Mouse (Mus musculus) heart, embryonic 12.5 days (tissue): ENCODE data around the gene Tor3a. TPM values are rescaled to one million over a fixed set of nuclear protein-coding genes. Genes with fewer than 3 reads are reported as not detected.
A peak's percentile ranks its signal among the peaks of the same experiment; 100 is the strongest.

ENCODE experiments used
- ATAC-seq: fragments of 200-750 bp; cut with Nextera tagmentation; 2 replicates; pipeline ENCODE4 v1.8.0; 2017; ENCODE audit warnings: moderate TSS enrichment, moderate library complexity; ENCODE audit not compliant: insufficient number of reproducible peaks, low FRiP score
- H3K27ac ChIP-seq: fragments of 300-500 bp; sonication (generic); 2 replicates; pipeline ENCODE4 v1.5.1; 2016; ENCODE audit warnings: mild to moderate bottlenecking, moderate library complexity; ENCODE audit not compliant: poor library complexity, severe bottlenecking
- H3K27me3 ChIP-seq: fragments of 300-500 bp; sonication (generic); replicated peaks from 2 replicates; pipeline ENCODE4 v1.6.1; 2016; ENCODE audit warnings: mild to moderate bottlenecking, moderate library complexity
- H3K36me3 ChIP-seq: fragments of 300-500 bp; sonication (generic); 2 replicates; pipeline ENCODE4 v1.6.1; 2016; ENCODE audit warnings: mild to moderate bottlenecking, moderate library complexity
- H3K4me1 ChIP-seq: fragments of 300-500 bp; sonication (generic); replicated peaks from 2 replicates; pipeline ENCODE4 v1.6.1; 2016; ENCODE audit warnings: mild to moderate bottlenecking
- H3K4me2 ChIP-seq: fragments of 300-500 bp; sonication (generic); 2 replicates; pipeline ENCODE4 v1.6.1; 2016; ENCODE audit warnings: mild to moderate bottlenecking, moderate library complexity
- H3K4me3 ChIP-seq: fragments of 300-500 bp; sonication (generic); 2 replicates; pipeline ENCODE4 v1.5.1; 2016; ENCODE audit warnings: mild to moderate bottlenecking
- H3K9ac ChIP-seq: fragments of 300-500 bp; sonication (generic); 2 replicates; pipeline ENCODE4 v1.6.1; 2016; ENCODE audit warnings: mild to moderate bottlenecking, moderate library complexity
- H3K9me3 ChIP-seq: fragments of 300-500 bp; sonication (generic); replicated peaks from 2 replicates; pipeline ENCODE4 v1.6.1; 2016; ENCODE audit warnings: mild to moderate bottlenecking, moderate library complexity
- WGBS: fragments of 180-500 bp; shearing (Covaris S2); methylation state at CpG from one replicate; pipeline ENCODE4 v1.1.7; 2016; 5-methylcytosine and 5-hydroxymethylcytosine counted together
- polyA plus RNA-seq: library from polyadenylated mRNA; unstranded; fragments of >200 nt; fragmentation: Nextera tagmentation; extraction: Ambion mirVana; gene quantifications from 2 replicates; pipeline ENCODE4 v1.2.1, GENCODE M21; 2016

Gene Tor3a
- 4.5 and 5.4 TPM in 2 replicates for polyA plus RNA-seq

GRCm38 (mm10) chr1:156674195-156675000 lies at the start of gene Tor3a:
Gene Tor3a, minus strand, starts transcription at chr1:156674356.
- Histone ChIP-seq H3K27me3 (no peaks in the 10 kb centered on the region), H3K36me3 (0 out of 2 replicates have a peak, but pooled peaks cover 5% of the 10 kb centered on the region), H3K4me1 (peaks cover 9% of the 10 kb centered on the region; the same call in 1 of the 2 replicates), H3K4me3 (peak within 1 kb of the TSS; percentile 56), H3K27ac (no peak within 1 kb of the TSS), H3K9me3 (no peaks in the 10 kb centered on the region), H3K9ac (peak within 1 kb of the TSS; percentile 77), H3K4me2 (peak within 1 kb of the TSS; percentile 81)
- 9% methylated on average over 37 of the region's 37 CpGs for WGBS
- peak; percentile 68; the same call in 1 of the 2 replicates for ATAC-seq

DNA sequence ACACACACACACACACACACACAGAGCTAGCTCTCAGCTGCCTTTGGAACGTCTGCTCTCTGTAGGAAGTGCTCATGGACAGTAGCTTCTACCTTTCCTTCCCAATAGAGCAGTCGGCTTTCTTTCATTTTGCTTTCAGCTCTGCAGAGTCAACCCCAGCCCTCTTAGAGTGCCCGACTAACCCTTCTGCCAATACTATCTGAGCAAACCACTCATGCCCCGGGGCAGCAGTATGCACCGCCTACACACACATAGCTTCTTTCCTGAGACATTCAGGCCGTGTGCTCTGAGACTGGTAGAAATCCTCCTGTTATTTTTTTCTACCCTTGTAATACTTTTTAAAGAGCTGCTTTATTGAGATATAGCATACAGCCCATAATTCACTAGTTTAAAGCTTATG lies 47.9 kb upstream of the Tor3a start:
- Histone ChIP-seq H3K36me3 (no peaks in the 10 kb centered on the region), H3K9ac (no peak overlapping the region), H3K4me2 (no peak overlapping the region), H3K27ac (no peak overlapping the region), H3K4me1 (peaks cover 7% of the 10 kb centered on the region), H3K9me3 (no peaks in the 10 kb centered on the region), H3K4me3 (no peak overlapping the region), H3K27me3 (peaks cover 26% of the 10 kb centered on the region)
- WGBS = 57% methylated on average over 6 of the region's 6 CpGs
- ATAC-seq = no peak

GRCm38 (mm10) chr1:156720046-156720445 lies 45.9 kb upstream of the Tor3a start:
- Histone ChIP-seq H3K4me1 (peaks cover 19% of the 10 kb centered on the region), H3K27me3 (peaks cover 26% of the 10 kb centered on the region), H3K27ac (no peak overlapping the region), H3K36me3 (peaks cover 5% of the 10 kb centered on the region; the same call in 1 of the 2 replicates), H3K4me3 (no peak overlapping the region), H3K9me3 (no peaks in the 10 kb centered on the region), H3K4me2 (peak overlapping the region; percentile 85; the same call in 1 of the 2 replicates), H3K9ac (0 out of 2 replicates have a peak overlapping the region, but pooled peaks have one; percentile 83)
- WGBS = 54% methylated on average over 4 of the region's 4 CpGs
- ATAC-seq = no peak

- WGBS = under 1% methylated on average over 44 of the region's 47 CpGs
- H3K9me3 ChIP-seq = no peaks in the 10 kb centered on the region
- H3K4me1 ChIP-seq = peaks cover 19% of the 10 kb centered on the region
- H3K4me2 ChIP-seq = peak within 1 kb of the TSS; percentile 85
- H3K27ac ChIP-seq = peak within 1 kb of the TSS; percentile 89
- peaks cover 5% of the 10 kb centered on the region; the same call in 1 of the 2 replicates for H3K36me3 ChIP-seq
- H3K27me3 ChIP-seq = peaks cover 20% of the 10 kb centered on the region
- peak within 1 kb of the TSS; percentile 77 for H3K4me3 ChIP-seq
- ATAC-seq = peak; percentile 98
- H3K9ac ChIP-seq = peak within 1 kb of the TSS; percentile 83
Observed at GRCm38 (mm10) chr1:156718950-156719805, 45.0 kb upstream of the Tor3a start, which contains the start of gene Fam20b. Gene Fam20b, minus strand, starts transcription at chr1:156719086.

DNA sequence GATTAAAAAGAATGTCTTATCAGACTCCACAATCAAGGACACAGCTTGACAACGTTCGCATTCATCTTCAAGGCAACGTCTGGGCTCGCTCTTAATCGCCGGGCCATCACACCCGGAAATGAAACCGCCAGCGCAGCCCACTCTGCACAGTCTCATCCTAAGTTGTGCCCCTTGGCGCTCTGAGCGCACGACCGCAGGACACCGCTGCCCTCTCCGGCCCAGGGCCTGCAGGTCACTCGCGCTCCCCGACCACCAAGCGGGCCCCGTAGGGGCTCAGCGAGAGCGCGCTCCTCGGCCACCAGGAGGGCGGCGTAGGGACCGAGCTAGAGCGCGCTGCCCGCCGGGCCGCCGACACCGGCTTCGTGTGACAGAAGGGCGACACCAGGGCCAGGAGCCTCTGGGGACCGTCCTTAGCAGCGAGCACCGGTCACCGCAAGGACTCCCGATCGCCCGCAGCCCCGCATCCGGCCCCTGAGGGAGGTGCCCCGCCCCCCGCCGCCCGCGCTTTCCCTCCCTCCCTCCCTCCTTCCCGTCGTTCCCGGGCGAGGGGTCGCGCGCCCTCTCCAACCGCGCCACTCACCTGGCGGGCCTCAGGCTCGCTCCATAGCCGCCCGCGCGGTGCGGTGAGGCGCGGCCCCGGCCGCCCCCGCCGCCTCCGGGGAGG lies 44.3 kb upstream of the Tor3a start:
- H3K4me2 ChIP-seq = peak overlapping the region; percentile 85
- no peaks in the 10 kb centered on the region for H3K9me3 ChIP-seq
- no peak; the same call in 1 of the 2 replicates for ATAC-seq
- H3K4me1 ChIP-seq = peaks cover 19% of the 10 kb centered on the region
- H3K36me3 ChIP-seq = peaks cover 5% of the 10 kb centered on the region; the same call in 1 of the 2 replicates
- peak overlapping the region; percentile 89 for H3K27ac ChIP-seq
- H3K4me3 ChIP-seq = peak overlapping the region; percentile 77
- whole genome bisulfite sequencing = under 1% methylated on average over 69 of the region's 73 CpGs
- peaks cover 16% of the 10 kb centered on the region for H3K27me3 ChIP-seq
- peak overlapping the region; percentile 83 for H3K9ac ChIP-seq

DNA sequence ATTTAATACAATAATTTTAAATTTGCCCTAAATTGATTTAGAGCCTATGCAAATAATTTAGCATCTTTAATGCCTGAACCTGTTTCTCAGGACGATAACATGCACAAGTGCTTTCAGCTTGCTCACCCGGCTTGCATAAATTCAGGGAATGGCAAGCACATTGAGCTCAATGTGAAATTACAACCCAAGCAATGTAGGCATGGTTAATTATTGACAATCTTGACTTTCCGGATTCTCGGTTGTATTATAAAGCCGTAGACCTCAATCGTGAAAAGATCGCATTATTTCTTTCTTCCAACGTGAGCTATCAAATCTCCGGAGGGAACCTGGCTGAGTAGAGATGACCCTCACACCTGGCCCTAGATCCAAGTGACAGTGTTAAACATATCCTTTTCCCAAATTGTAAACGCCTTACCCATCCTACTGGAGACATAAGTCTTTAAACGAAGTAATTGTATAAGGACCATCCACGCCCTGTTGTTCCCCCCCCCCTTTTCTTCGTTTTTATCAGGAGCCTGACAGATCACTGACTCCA lies 43.7 kb upstream of the Tor3a start:
- Histone ChIP-seq H3K9me3 (no peaks in the 10 kb centered on the region), H3K36me3 (peaks cover 5% of the 10 kb centered on the region; the same call in 1 of the 2 replicates), H3K4me3 (peak overlapping the region; percentile 77), H3K4me1 (peaks cover 19% of the 10 kb centered on the region), H3K27ac (peak overlapping the region; percentile 89), H3K27me3 (peaks cover 14% of the 10 kb centered on the region), H3K9ac (peak overlapping the region; percentile 83), H3K4me2 (peak overlapping the region; percentile 85)
- 17% methylated on average over 13 of the region's 13 CpGs for WGBS
- no peak for ATAC-seq

DNA sequence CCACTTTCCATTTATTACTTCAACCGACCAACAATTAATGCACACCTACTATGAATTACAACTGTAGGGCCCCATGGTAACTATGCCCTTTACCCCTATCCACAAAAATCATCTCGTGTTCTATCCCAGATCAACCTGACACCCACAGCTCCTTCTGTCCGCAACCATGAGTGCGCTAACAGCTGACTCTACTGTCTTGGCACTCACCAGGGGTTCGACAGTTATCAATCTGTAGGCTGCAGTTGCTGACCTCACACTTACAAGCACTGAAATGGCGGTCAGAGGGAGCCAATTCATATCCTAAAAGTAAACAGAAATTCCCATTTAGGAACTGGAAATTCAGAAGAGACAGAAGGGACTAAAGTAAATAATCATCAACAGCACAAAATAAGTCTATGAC lies 42.5 kb upstream of the Tor3a start:
- H3K9ac ChIP-seq = no peak overlapping the region
- WGBS = 83% methylated on average over 6 of the region's 6 CpGs
- H3K4me2 ChIP-seq = no peak overlapping the region
- no peaks in the 10 kb centered on the region for H3K9me3 ChIP-seq
- H3K4me3 ChIP-seq = no peak overlapping the region
- H3K36me3 ChIP-seq = peaks cover 5% of the 10 kb centered on the region; the same call in 1 of the 2 replicates
- H3K4me1 ChIP-seq = peaks cover 19% of the 10 kb centered on the region
- no peak for ATAC-seq
- H3K27ac ChIP-seq = no peak overlapping the region
- peaks cover 9% of the 10 kb centered on the region for H3K27me3 ChIP-seq

DNA sequence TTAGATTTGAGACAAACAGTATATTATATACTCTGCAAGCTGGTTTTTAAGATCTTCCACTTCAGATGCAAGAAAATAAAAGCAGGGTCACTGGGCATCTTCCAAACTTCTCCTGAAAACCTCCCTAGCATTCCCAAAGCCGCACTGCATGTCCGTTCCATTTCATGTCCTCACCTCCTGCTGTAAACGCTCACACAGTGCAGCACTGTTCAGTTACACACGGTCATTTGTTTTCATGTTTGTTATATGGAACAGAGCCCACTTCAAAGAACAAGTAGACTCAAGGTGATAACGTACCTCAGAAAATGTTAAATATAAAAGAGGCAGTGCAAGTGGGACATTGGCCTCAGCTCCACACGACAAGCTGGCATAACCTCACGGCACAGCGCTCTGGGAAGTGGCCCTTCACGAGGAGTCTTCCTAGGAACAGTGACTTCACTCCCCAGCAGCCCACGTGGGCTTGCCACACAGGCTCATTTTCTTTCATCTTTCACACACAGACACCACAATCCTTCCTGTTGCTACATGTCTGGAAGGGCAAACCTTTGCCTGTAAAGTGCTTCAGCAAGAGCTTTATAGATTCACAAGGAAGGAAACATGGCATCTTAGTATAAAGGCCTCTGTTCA lies 36.4 kb upstream of the Tor3a start:
- H3K36me3 ChIP-seq = peaks cover 5% of the 10 kb centered on the region
- peak overlapping the region; percentile 12; the same call in 1 of the 2 replicates for H3K27ac ChIP-seq
- 50% methylated on average over 10 of the region's 10 CpGs for WGBS
- H3K4me3 ChIP-seq = no peak overlapping the region
- H3K27me3 ChIP-seq = no peaks in the 10 kb centered on the region
- H3K4me2 ChIP-seq = peak overlapping the region; percentile 39
- no peak for ATAC-seq
- H3K9me3 ChIP-seq = no peaks in the 10 kb centered on the region
- peaks cover 14% of the 10 kb centered on the region for H3K4me1 ChIP-seq
- no peak overlapping the region for H3K9ac ChIP-seq

- Histone ChIP-seq H3K27me3 (no peaks in the 10 kb centered on the region), H3K27ac (no peak overlapping the region), H3K4me1 (peaks cover 13% of the 10 kb centered on the region), H3K9me3 (no peaks in the 10 kb centered on the region), H3K4me2 (no peak overlapping the region), H3K4me3 (no peak overlapping the region), H3K9ac (no peak overlapping the region), H3K36me3 (peaks cover 23% of the 10 kb centered on the region)
- WGBS = 89% methylated on average over 3 of the region's 3 CpGs
- ATAC-seq = no peak
Observed at GRCm38 (mm10) chr1:156708672-156709071, 34.5 kb upstream of the Tor3a start.

- H3K4me3 ChIP-seq = no peak overlapping the region
- H3K27ac ChIP-seq = no peak overlapping the region
- H3K4me1 ChIP-seq = peaks cover 9% of the 10 kb centered on the region
- no peak overlapping the region for H3K9ac ChIP-seq
- peaks cover 46% of the 10 kb centered on the region for H3K36me3 ChIP-seq
- WGBS = 65% methylated on average over 10 of the region's 10 CpGs
- H3K4me2 ChIP-seq = no peak overlapping the region
- H3K9me3 ChIP-seq = no peaks in the 10 kb centered on the region
- no peaks in the 10 kb centered on the region for H3K27me3 ChIP-seq
- no peak for ATAC-seq
Observed at GRCm38 (mm10) chr1:156705696-156706285, 31.6 kb upstream of the Tor3a start.
